Mouse (Mus musculus): Measurements from ENCODE around the gene Stard3.
"Not testable (repeated sequence)": the region's sequence is repeated elsewhere in the genome, so short reads cannot be mapped to it uniquely, and the experiment has no call there.

The Stard3 gene

GRCm38 (mm10) chr11:98373244-98373643 is 15.1 kb downstream of the Stard3 start:
- in situ Hi-C loops (cut with MseI, MboI) = no loop called here

- in situ Hi-C loops (cut with MseI, MboI) = no loop called here
Measured at GRCm38 (mm10) chr11:98374266-98374665, 16.1 kb downstream of the Stard3 start.

GRCm38 (mm10) chr11:98376756-98377155 is 18.6 kb downstream of the Stard3 start:
- in situ Hi-C loops (cut with MseI, MboI) = no loop called here

- in situ Hi-C loops (cut with MseI, MboI) = no loop called here
Measured at GRCm38 (mm10) chr11:98377787-98378186, 19.6 kb downstream of the Stard3 start.

- in situ Hi-C loops (cut with MseI, MboI) = no loop called here
Measured at GRCm38 (mm10) chr11:98379379-98379778, 21.2 kb downstream of the Stard3 start.

GRCm38 (mm10) chr11:98380106-98380505 is 21.9 kb downstream of the Stard3 start:
- in situ Hi-C loops (cut with MseI, MboI) = no loop called here

- in situ Hi-C loops (cut with MseI, MboI) = no loop called here
Measured at GRCm38 (mm10) chr11:98381651-98382050, 23.5 kb downstream of the Stard3 start.

GRCm38 (mm10) chr11:98382405-98382804 is 24.2 kb downstream of the Stard3 start:
- in situ Hi-C loops (cut with MseI, MboI) = not testable (repeated sequence)

- in situ Hi-C loops (cut with MseI, MboI) = no loop called here
Measured at GRCm38 (mm10) chr11:98383261-98384030, 25.3 kb downstream of the Stard3 start, which contains the start of gene Tcap. Tcap (plus strand) TSS chr11:98383811.

- in situ Hi-C loops (cut with MseI, MboI) = no loop called here
Measured at GRCm38 (mm10) chr11:98384216-98384615, 26.0 kb downstream of the Stard3 start.

GRCm38 (mm10) chr11:98384721-98385637 is 26.8 kb downstream of the Stard3 start:
- in situ Hi-C loops (cut with MseI, MboI) = no loop called here

- in situ Hi-C loops (cut with MseI, MboI) = no loop called here
Measured at GRCm38 (mm10) chr11:98385638-98386585, 27.7 kb downstream of the Stard3 start, which contains the start of gene Pnmt. Pnmt (plus strand) TSS chr11:98386450.

GRCm38 (mm10) chr11:98386596-98386995 is 28.4 kb downstream of the Stard3 start:
- in situ Hi-C loops (cut with MseI, MboI) = no loop called here

GRCm38 (mm10) chr11:98387056-98387577 is 28.9 kb downstream of the Stard3 start:
- in situ Hi-C loops (cut with MseI, MboI) = no loop called here

- in situ Hi-C loops (cut with MseI, MboI) = no loop called here
Measured at GRCm38 (mm10) chr11:98388282-98388681, 30.1 kb downstream of the Stard3 start.

GRCm38 (mm10) chr11:98389221-98389780 is 31.1 kb downstream of the Stard3 start:
- in situ Hi-C loops (cut with MseI, MboI) = no loop called here

GRCm38 (mm10) chr11:98390141-98390540 is 32.0 kb downstream of the Stard3 start:
- in situ Hi-C loops (cut with MseI, MboI) = no loop called here

- in situ Hi-C loops (cut with MseI, MboI) = no loop called here
Measured at GRCm38 (mm10) chr11:98392034-98392433, 33.9 kb downstream of the Stard3 start.

- in situ Hi-C loops (cut with MseI, MboI) = no loop called here
Measured at GRCm38 (mm10) chr11:98392645-98393044, 34.5 kb downstream of the Stard3 start.

- in situ Hi-C loops (cut with MseI, MboI) = no loop called here
Measured at GRCm38 (mm10) chr11:98393317-98393716, 35.1 kb downstream of the Stard3 start.

- in situ Hi-C loops (cut with MseI, MboI) = no loop called here
Measured at GRCm38 (mm10) chr11:98394301-98394700, 36.1 kb downstream of the Stard3 start.
